Mouse (Mus musculus): ENCODE measurements around the gene Npr2. TPM values are rescaled to one million over a fixed set of nuclear protein-coding genes. Genes with fewer than 3 reads are reported as not detected.
A peak's percentile ranks its signal among the peaks of the same experiment; 100 is the strongest.

The Npr2 gene
- total RNA-seq, 1 experiment from 2014 or later, result 0.38 TPM

- ATAC-seq (replicated peaks; ENCODE audit: insufficient number of reproducible peaks, low FRiP score, low TSS enrichment, poor library complexity, severe bottlenecking), result no peak; the same call in 1 of the 2 replicates
Measured at GRCm38 (mm10) chr4:43613060-43613730, 18.5 kb upstream of the Npr2 start.

- no peak for ATAC-seq (replicated peaks; ENCODE audit: insufficient number of reproducible peaks, low FRiP score, low TSS enrichment, poor library complexity, severe bottlenecking)
Measured at GRCm38 (mm10) chr4:43620146-43620778, 11.5 kb upstream of the Npr2 start.

- no peak for ATAC-seq (replicated peaks; ENCODE audit: insufficient number of reproducible peaks, low FRiP score, low TSS enrichment, poor library complexity, severe bottlenecking)
Measured at GRCm38 (mm10) chr4:43629106-43629817, 2.5 kb upstream of the Npr2 start.

- ATAC-seq (replicated peaks; ENCODE audit: insufficient number of reproducible peaks, low FRiP score, low TSS enrichment, poor library complexity, severe bottlenecking), result peak; percentile 59; the same call in 1 of the 2 replicates
Measured at GRCm38 (mm10) chr4:43630030-43630581, 1.6 kb upstream of the Npr2 start.

- ATAC-seq (replicated peaks; ENCODE audit: insufficient number of reproducible peaks, low FRiP score, low TSS enrichment, poor library complexity, severe bottlenecking), result no peak
Measured at GRCm38 (mm10) chr4:43630671-43631045, 1.1 kb upstream of the Npr2 start.

GRCm38 (mm10) chr4:43631956-43632920 is 503 bp downstream of the Npr2 start:
- no peak for ATAC-seq (replicated peaks; ENCODE audit: insufficient number of reproducible peaks, low FRiP score, low TSS enrichment, poor library complexity, severe bottlenecking)

GRCm38 (mm10) chr4:43633296-43633695 is 1.6 kb downstream of the Npr2 start:
- ATAC-seq (replicated peaks; ENCODE audit: insufficient number of reproducible peaks, low FRiP score, low TSS enrichment, poor library complexity, severe bottlenecking), result no peak

GRCm38 (mm10) chr4:43633736-43634135 is 2.0 kb downstream of the Npr2 start:
- no peak for ATAC-seq (replicated peaks; ENCODE audit: insufficient number of reproducible peaks, low FRiP score, low TSS enrichment, poor library complexity, severe bottlenecking)

GRCm38 (mm10) chr4:43634621-43635374 is 3.1 kb downstream of the Npr2 start:
- ATAC-seq (replicated peaks; ENCODE audit: insufficient number of reproducible peaks, low FRiP score, low TSS enrichment, poor library complexity, severe bottlenecking), result no peak

- ATAC-seq (replicated peaks; ENCODE audit: insufficient number of reproducible peaks, low FRiP score, low TSS enrichment, poor library complexity, severe bottlenecking), result no peak
Measured at GRCm38 (mm10) chr4:43636751-43637150, 5.0 kb downstream of the Npr2 start.

- no peak for ATAC-seq (replicated peaks; ENCODE audit: insufficient number of reproducible peaks, low FRiP score, low TSS enrichment, poor library complexity, severe bottlenecking)
Measured at GRCm38 (mm10) chr4:43640076-43640475, 8.3 kb downstream of the Npr2 start.

GRCm38 (mm10) chr4:43640491-43640890 is 8.8 kb downstream of the Npr2 start:
- no peak for ATAC-seq (replicated peaks; ENCODE audit: insufficient number of reproducible peaks, low FRiP score, low TSS enrichment, poor library complexity, severe bottlenecking)

GRCm38 (mm10) chr4:43649783-43650182 is 18.0 kb downstream of the Npr2 start:
- ATAC-seq (replicated peaks; ENCODE audit: insufficient number of reproducible peaks, low FRiP score, low TSS enrichment, poor library complexity, severe bottlenecking), result no peak

- no peak for ATAC-seq (replicated peaks; ENCODE audit: insufficient number of reproducible peaks, low FRiP score, low TSS enrichment, poor library complexity, severe bottlenecking)
Measured at GRCm38 (mm10) chr4:43652726-43653125, 21.0 kb downstream of the Npr2 start.

GRCm38 (mm10) chr4:43653161-43654015 is 21.7 kb downstream of the Npr2 start, which contains the start of gene Spag8:
TSS of gene Spag8 (minus strand) at chr4:43653594.
- ATAC-seq (replicated peaks; ENCODE audit: insufficient number of reproducible peaks, low FRiP score, low TSS enrichment, poor library complexity, severe bottlenecking), result no peak

- ATAC-seq (replicated peaks; ENCODE audit: insufficient number of reproducible peaks, low FRiP score, low TSS enrichment, poor library complexity, severe bottlenecking), result no peak
Measured at GRCm38 (mm10) chr4:43655656-43656338, 24.1 kb downstream of the Npr2 start.

All from monocyte, adult 5-6 weeks (primary cell).